Mouse (Mus musculus): ENCODE data around the gene Elavl2. TPM values are rescaled to one million over a fixed set of nuclear protein-coding genes. Genes with fewer than 3 reads are reported as not detected.

The Elavl2 gene
- polyA plus RNA-seq, 1 experiment from 2014 or later = 16.9 TPM

- H3K4me3 ChIP-seq = peak overlapping the region; percentile 58
- DNase-seq (ENCODE audit: low spot score) = peak; percentile 80
- H3K27me3 ChIP-seq (replicated peaks; ENCODE audit: low read depth, poor library complexity, severe bottlenecking) = peaks cover 67% of the 10 kb centered on the region
- no peaks in the 10 kb centered on the region for H3K9me3 ChIP-seq
- peak overlapping the region; percentile 79 for H3K27ac ChIP-seq (replicated peaks)
- under 1% methylated on average over 46 of the region's 46 CpGs for WGBS
- H3K4me1 ChIP-seq = peaks cover 39% of the 10 kb centered on the region
- H3K36me3 ChIP-seq (replicated peaks) = no peaks in the 10 kb centered on the region
These were observed 25.8 kb downstream of the Elavl2 start for GRCm38 (mm10) chr4:91374571-91375371.

DNA sequence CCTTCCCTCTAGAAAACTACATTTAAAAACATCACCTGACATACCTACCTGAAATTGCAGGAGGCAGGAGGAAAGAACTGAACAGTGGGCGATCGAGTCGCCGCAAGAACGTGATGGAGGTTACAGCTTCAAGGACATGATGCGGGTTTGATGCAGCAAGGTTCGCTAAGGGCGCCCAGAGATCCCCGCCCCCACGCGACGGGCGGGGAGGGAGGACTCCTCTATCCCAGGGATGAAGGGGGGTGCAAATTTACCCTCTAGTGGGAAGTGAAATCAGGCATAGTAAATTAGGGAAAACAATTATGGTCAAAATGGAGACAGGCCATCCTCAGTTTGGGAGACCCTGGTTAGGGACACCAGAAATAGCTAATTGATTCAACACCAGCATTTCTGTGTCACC is 27.7 kb downstream of the Elavl2 start:
- Histone ChIP-seq H3K36me3 (replicated peaks) (no peaks in the 10 kb centered on the region), H3K27ac (replicated peaks) (no peak overlapping the region), H3K4me3 (0 out of 2 replicates have a peak overlapping the region, but pooled peaks have one; percentile 17), H3K9me3 (no peaks in the 10 kb centered on the region), H3K4me1 (peaks cover 41% of the 10 kb centered on the region), H3K27me3 (replicated peaks; ENCODE audit: low read depth, poor library complexity, severe bottlenecking) (peaks cover 69% of the 10 kb centered on the region)
- 3% methylated on average over 13 of the region's 13 CpGs for WGBS
- no peak for DNase-seq (ENCODE audit: low spot score)

GRCm38 (mm10) chr4:91371819-91372215 is 28.8 kb downstream of the Elavl2 start:
- peak overlapping the region; percentile 81 for H3K4me3 ChIP-seq
- peaks cover 69% of the 10 kb centered on the region for H3K27me3 ChIP-seq (replicated peaks; ENCODE audit: low read depth, poor library complexity, severe bottlenecking)
- H3K36me3 ChIP-seq (replicated peaks) = no peaks in the 10 kb centered on the region
- peak; percentile 84 for DNase-seq (ENCODE audit: low spot score)
- peaks cover 41% of the 10 kb centered on the region for H3K4me1 ChIP-seq
- no peaks in the 10 kb centered on the region for H3K9me3 ChIP-seq
- peak overlapping the region; percentile 81 for H3K27ac ChIP-seq (replicated peaks)
- under 1% methylated on average over 41 of the region's 44 CpGs for WGBS

GRCm38 (mm10) chr4:91371131-91371818 is 29.3 kb downstream of the Elavl2 start:
- Histone ChIP-seq H3K9me3 (no peaks in the 10 kb centered on the region), H3K27ac (replicated peaks) (peak overlapping the region; percentile 81), H3K4me1 (peaks cover 41% of the 10 kb centered on the region), H3K27me3 (replicated peaks; ENCODE audit: low read depth, poor library complexity, severe bottlenecking) (peaks cover 69% of the 10 kb centered on the region), H3K36me3 (replicated peaks) (no peaks in the 10 kb centered on the region), H3K4me3 (peak overlapping the region; percentile 81)
- DNase-seq (ENCODE audit: low spot score) = peak; percentile 54
- WGBS = under 1% methylated on average over 82 of the region's 82 CpGs

- H3K27ac ChIP-seq (replicated peaks) = no peak overlapping the region
- DNase-seq (ENCODE audit: low spot score) = no peak
- H3K4me1 ChIP-seq = peaks cover 3% of the 10 kb centered on the region; the same call in 1 of the 2 replicates
- H3K9me3 ChIP-seq = no peaks in the 10 kb centered on the region
- no peaks in the 10 kb centered on the region for H3K36me3 ChIP-seq (replicated peaks)
- no peak overlapping the region for H3K4me3 ChIP-seq
- H3K27me3 ChIP-seq (replicated peaks; ENCODE audit: low read depth, poor library complexity, severe bottlenecking) = peaks cover 18% of the 10 kb centered on the region
- WGBS = 80% methylated on average over 12 of the region's 12 CpGs
These were observed 35.3 kb downstream of the Elavl2 start for GRCm38 (mm10) chr4:91365276-91365675.

DNA sequence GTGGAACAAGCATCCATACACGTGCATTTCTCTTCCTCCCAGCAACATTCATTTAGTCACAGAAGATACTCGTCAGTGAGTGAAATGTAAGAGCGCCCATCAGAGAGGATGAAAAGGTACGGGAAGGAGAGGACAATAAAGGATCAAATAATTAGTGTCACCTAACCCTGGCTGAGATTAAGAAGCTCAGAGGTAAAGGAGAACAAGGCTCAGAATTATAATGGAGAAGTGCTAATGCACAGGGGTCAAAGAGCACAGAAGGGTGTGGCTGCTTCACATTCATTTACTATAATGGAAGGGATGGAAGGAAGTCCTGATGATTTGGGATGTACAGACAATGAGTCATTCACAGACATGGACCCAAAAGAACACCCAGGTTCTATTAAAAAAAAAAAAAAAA is 36.6 kb downstream of the Elavl2 start:
- Histone ChIP-seq H3K4me3 (no peak overlapping the region), H3K27me3 (replicated peaks; ENCODE audit: low read depth, poor library complexity, severe bottlenecking) (peaks cover 5% of the 10 kb centered on the region; the same call in 1 of the 2 replicates), H3K36me3 (replicated peaks) (no peaks in the 10 kb centered on the region), H3K27ac (replicated peaks) (no peak overlapping the region), H3K9me3 (no peaks in the 10 kb centered on the region), H3K4me1 (no peaks in the 10 kb centered on the region)
- WGBS = 59% methylated on average over 4 of the region's 4 CpGs
- DNase-seq (ENCODE audit: low spot score) = no peak

DNA sequence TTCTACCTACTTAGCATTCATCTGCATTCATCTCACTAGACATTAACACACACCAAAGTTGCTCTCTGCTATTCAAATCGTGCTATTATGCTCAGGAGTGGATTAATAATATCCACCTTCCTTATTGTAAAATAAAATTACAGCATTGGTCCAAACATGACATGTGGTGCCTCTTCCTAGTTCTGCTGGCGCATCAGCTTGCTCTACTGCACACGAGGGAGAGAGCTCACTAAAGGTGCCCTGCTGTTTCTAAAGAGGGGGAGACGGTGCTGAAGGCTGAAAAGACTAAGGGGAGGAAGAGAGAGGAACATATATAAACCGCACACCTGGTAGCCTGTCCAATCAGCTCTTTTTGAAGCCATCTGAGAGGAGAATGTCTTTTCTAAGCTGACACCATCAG is 38.1 kb downstream of the Elavl2 start:
- WGBS = 59% methylated on average over 5 of the region's 5 CpGs
- H3K27me3 ChIP-seq (replicated peaks; ENCODE audit: low read depth, poor library complexity, severe bottlenecking) = no peaks in the 10 kb centered on the region
- no peak overlapping the region for H3K4me3 ChIP-seq
- no peaks in the 10 kb centered on the region for H3K9me3 ChIP-seq
- no peaks in the 10 kb centered on the region for H3K36me3 ChIP-seq (replicated peaks)
- no peak for DNase-seq (ENCODE audit: low spot score)
- H3K4me1 ChIP-seq = peaks cover 6% of the 10 kb centered on the region; the same call in 1 of the 2 replicates
- H3K27ac ChIP-seq (replicated peaks) = no peak overlapping the region

DNA sequence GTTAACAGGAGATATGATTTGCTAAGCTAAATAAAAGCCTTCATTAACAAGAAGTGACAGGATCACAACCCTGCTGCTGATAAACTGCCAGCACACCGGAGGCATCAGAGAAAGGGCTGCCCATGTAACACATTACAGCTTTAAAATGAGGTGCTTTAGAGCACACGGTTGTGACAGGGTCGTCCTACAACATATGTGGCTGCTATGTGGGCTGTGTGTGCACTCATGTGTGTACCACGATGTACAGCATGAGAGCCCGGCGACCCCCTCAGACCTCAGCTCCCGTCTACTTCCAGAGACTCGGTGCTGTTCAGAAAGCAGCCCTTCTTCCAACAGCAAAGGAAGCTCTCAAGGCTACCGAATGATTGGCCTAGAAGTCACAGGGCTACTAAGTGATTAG is 47.4 kb downstream of the Elavl2 start:
- no peak for DNase-seq (ENCODE audit: low spot score)
- WGBS = 77% methylated on average over 9 of the region's 9 CpGs
- no peak overlapping the region for H3K27ac ChIP-seq (replicated peaks)
- H3K27me3 ChIP-seq (replicated peaks; ENCODE audit: low read depth, poor library complexity, severe bottlenecking) = no peaks in the 10 kb centered on the region
- H3K4me1 ChIP-seq = peaks cover 7% of the 10 kb centered on the region
- H3K4me3 ChIP-seq = no peak overlapping the region
- no peaks in the 10 kb centered on the region for H3K9me3 ChIP-seq
- no peaks in the 10 kb centered on the region for H3K36me3 ChIP-seq (replicated peaks)

GRCm38 (mm10) chr4:91349579-91349978 is 51.0 kb downstream of the Elavl2 start:
- Histone ChIP-seq H3K4me3 (no peak overlapping the region), H3K9me3 (no peaks in the 10 kb centered on the region), H3K36me3 (replicated peaks) (no peaks in the 10 kb centered on the region), H3K27ac (replicated peaks) (no peak overlapping the region), H3K27me3 (replicated peaks; ENCODE audit: low read depth, poor library complexity, severe bottlenecking) (no peaks in the 10 kb centered on the region), H3K4me1 (no peaks in the 10 kb centered on the region)
- 92% methylated on average over 5 of the region's 5 CpGs for WGBS
- DNase-seq (ENCODE audit: low spot score) = no peak

DNA sequence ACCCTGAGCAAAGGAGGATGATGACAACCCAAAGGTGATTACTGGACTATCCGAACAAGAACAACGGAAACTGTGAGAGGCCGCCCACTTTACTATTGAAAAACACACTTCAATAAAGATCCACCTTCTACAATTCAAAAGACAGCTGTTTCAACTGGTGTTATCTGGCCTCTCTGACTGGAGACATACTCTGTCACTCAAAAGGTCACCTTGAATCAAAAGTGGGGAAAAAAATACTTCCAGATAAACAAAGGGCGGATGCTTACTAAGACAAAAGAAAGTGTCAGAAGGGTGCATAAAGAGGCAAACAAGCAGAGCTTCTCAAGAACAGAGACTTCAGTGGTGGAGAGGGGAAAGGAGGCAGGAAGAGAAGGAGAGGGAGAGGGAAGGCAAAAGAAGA is 66.4 kb downstream of the Elavl2 start:
- Histone ChIP-seq H3K4me1 (no peaks in the 10 kb centered on the region), H3K4me3 (no peak overlapping the region), H3K27me3 (replicated peaks; ENCODE audit: low read depth, poor library complexity, severe bottlenecking) (no peaks in the 10 kb centered on the region), H3K9me3 (no peaks in the 10 kb centered on the region), H3K36me3 (replicated peaks) (no peaks in the 10 kb centered on the region), H3K27ac (replicated peaks) (no peak overlapping the region)
- DNase-seq (ENCODE audit: low spot score) = no peak
- WGBS = 91% methylated on average over 4 of the region's 4 CpGs

DNA sequence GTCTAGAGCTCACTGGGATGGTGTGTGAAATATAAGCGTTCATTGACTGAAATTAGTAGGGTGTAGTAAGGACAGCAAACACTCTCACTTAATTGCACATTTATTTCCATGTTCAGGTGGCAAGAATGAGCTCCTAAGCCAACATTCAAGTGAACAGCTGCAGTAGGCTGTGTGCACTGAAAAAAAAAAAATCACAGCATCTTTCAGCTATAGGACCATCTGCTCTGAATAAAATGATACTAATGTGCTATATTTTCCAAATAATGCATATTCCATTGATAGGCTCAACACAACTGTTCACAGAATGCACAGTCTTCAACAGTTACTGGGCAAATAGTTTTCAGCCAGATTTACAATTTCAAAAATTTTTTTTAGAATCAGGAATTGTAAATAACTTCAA is 89.8 kb downstream of the Elavl2 start:
- no peak overlapping the region for H3K4me3 ChIP-seq
- no peaks in the 10 kb centered on the region for H3K4me1 ChIP-seq
- no peaks in the 10 kb centered on the region for H3K27me3 ChIP-seq (replicated peaks; ENCODE audit: low read depth, poor library complexity, severe bottlenecking)
- no peak for DNase-seq (ENCODE audit: low spot score)
- 96% methylated on average over 1 of the region's 1 CpGs for WGBS
- no peaks in the 10 kb centered on the region for H3K9me3 ChIP-seq
- no peak overlapping the region for H3K27ac ChIP-seq (replicated peaks)
- peaks cover 4% of the 10 kb centered on the region; the same call in 1 of the 2 replicates for H3K36me3 ChIP-seq (replicated peaks)

DNA sequence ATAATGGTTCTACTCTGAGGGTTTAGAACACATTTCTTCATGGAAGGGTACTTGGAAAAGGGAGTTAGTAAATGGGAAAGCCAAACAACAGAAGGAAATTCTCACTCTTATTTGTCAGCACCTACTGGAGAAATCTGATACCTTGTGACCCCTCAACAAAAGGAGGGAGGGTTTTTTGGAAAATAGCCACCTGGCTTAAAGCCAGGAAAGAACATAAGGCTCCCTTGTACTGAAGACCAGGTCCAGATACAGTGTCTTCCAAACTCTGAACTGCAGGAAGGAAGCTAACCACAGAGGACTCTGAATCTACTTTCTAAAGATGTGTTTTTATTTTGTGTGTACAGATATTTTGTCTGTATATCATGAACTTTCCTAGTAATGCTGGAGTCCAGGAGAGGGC is 102.9 kb downstream of the Elavl2 start:
- DNase-seq (ENCODE audit: low spot score) = no peak
- H3K27ac ChIP-seq (replicated peaks) = no peak overlapping the region
- no peaks in the 10 kb centered on the region for H3K27me3 ChIP-seq (replicated peaks; ENCODE audit: low read depth, poor library complexity, severe bottlenecking)
- H3K4me3 ChIP-seq = no peak overlapping the region
- H3K36me3 ChIP-seq (replicated peaks) = no peaks in the 10 kb centered on the region
- no peaks in the 10 kb centered on the region for H3K4me1 ChIP-seq
- no peaks in the 10 kb centered on the region for H3K9me3 ChIP-seq

DNA sequence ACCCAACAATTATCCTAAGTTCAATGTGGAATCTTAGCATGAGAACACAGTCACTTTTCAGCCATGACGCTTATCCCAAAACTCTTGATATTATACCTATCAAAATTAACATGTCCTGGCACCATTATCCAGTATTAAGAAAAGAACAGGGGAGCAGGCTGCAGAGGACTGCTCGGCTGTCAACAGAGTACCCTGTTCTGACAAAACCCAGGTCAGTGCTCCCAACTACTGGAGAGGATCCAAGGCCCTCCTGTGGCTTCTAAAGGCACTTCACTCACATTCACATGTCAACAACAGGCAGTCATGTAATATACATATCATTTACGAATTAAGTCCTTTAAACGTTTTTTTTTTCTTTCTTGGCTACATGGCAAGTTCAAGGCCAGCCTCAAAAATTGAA is 105.3 kb downstream of the Elavl2 start:
- DNase-seq (ENCODE audit: low spot score) = no peak
- Histone ChIP-seq H3K27me3 (replicated peaks; ENCODE audit: low read depth, poor library complexity, severe bottlenecking) (no peaks in the 10 kb centered on the region), H3K36me3 (replicated peaks) (no peaks in the 10 kb centered on the region), H3K4me1 (0 out of 2 replicates have a peak, but pooled peaks cover 1% of the 10 kb centered on the region), H3K27ac (replicated peaks) (no peak overlapping the region), H3K9me3 (no peaks in the 10 kb centered on the region), H3K4me3 (no peak overlapping the region)
- 83% methylated on average over 4 of the region's 4 CpGs for WGBS
